Mouse (Mus musculus): ENCODE data around the gene Sh2d3c. TPM values are rescaled to one million over a fixed set of nuclear protein-coding genes. Genes with fewer than 3 reads are reported as not detected.

The Sh2d3c gene
- total and polyA plus RNA-seq, 3 experiments = 4.8 to 25.8 (median 11.1) TPM

- no peak for TF ChIP-seq TCF12 (IDR thresholded peaks at IDR 0.05; ENCODE audit: low read depth, low read length)
- TF ChIP-seq ZMIZ1 (IDR thresholded peaks at IDR 0.05; ENCODE audit: low read depth, low read length) = no peak
- TF ChIP-seq EP300 (IDR thresholded peaks at IDR 0.05; ENCODE audit: low read length) = no peak
- TF ChIP-seq MAFK (IDR thresholded peaks at IDR 0.05; ENCODE audit: insufficient replicate concordance, low read length) = no peak
- TF ChIP-seq GABPA (IDR thresholded peaks at IDR 0.05; ENCODE audit: insufficient replicate concordance, low read depth, low read length) = no peak
- TF ChIP-seq SIN3A (IDR thresholded peaks at IDR 0.05; ENCODE audit: low read length) = no peak
- in situ Hi-C loops (cut with MboI; ENCODE audit: low pct_ligation_motif_present, low pct_unique_long_range_greater_than_20kb, low sequenced_read_pairs) = loop anchor here (5.0 to 10.0 kb wide), 2 partner anchors 73 to 155 kb away; no protein-coding TSS in a partner anchor
- no peak overlapping the region for H3K4me3 ChIP-seq (replicated peaks in 1 of 3; ENCODE audit: low read depth in 2 of 3, low read length in 2 of 3, poor library complexity in 1 of 3)
- H3K36me3 ChIP-seq (replicated peaks in 1 of 2; ENCODE audit: control insufficient read depth in 1 of 2, insufficient read depth in 1 of 2, low read length in 1 of 2) = peaks cover 0 to 23% of the 10 kb centered on the region in 2 experiments
- H3K4me2 ChIP-seq (ENCODE audit: insufficient read depth, low read depth, poor library complexity, severe bottlenecking) = no peak overlapping the region
- H3K27ac ChIP-seq (ENCODE audit: insufficient read depth, low read depth) = no peak overlapping the region
- H3K9me3 ChIP-seq (replicated peaks; ENCODE audit: low read length) = no peaks in the 10 kb centered on the region
- no peak overlapping the region for H3K9ac ChIP-seq (ENCODE audit: insufficient read depth, low read depth)
- H3K4me1 ChIP-seq (ENCODE audit: control insufficient read depth in 1 of 2, insufficient read depth in 2 of 2) = peaks cover 6 to 43% of the 10 kb centered on the region in 2 experiments
- H3K27me3 ChIP-seq (replicated peaks) = no peaks in the 10 kb centered on the region
- no peak for DNase-seq (ENCODE audit: extremely low read depth)
- H3K79me2 ChIP-seq (replicated peaks; ENCODE audit: control insufficient read depth, extremely low read depth, insufficient read depth, poor library complexity, severe bottlenecking) = no peaks in the 10 kb centered on the region
- dilution Hi-C loops (cut with MboI; ENCODE audit: extremely low pct_ligation_motif_present, extremely low pct_unique_long_range_greater_than_20kb, low sequenced_read_pairs) = no loop called here
Measured at GRCm38 (mm10) chr2:32779714-32780113, 58.9 kb downstream of the Sh2d3c start.

DNA sequence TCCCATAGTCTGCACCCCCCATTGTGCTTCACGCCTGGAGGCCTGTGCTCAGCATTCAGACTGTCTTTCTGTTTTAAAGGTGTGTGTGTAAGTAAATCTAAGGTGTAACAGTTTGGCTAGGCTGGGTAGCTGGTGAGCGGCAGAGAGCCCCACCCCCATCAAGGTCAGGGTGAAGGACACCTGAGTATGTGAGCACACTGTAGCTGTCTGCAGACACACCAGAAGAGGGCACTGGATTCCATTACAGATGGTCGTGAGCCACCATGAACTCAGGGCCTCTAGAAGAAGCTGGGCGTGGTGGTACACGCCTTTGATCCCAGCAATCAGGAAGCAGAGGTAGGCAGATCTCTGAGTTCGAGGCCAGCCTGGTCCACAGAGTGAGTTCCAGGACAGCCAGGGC is 60.9 kb downstream of the Sh2d3c start:
- Histone ChIP-seq H3K4me1 (ENCODE audit: control insufficient read depth in 1 of 2, insufficient read depth in 2 of 2) (peaks cover 0 to 38% of the 10 kb centered on the region in 2 experiments; a peak in 2 of 4 replicates), H3K79me2 (replicated peaks; ENCODE audit: control insufficient read depth, extremely low read depth, insufficient read depth, poor library complexity, severe bottlenecking) (no peaks in the 10 kb centered on the region)
- in situ Hi-C loops (cut with MboI; ENCODE audit: low pct_ligation_motif_present, low pct_unique_long_range_greater_than_20kb, low sequenced_read_pairs) = no loop called here

GRCm38 (mm10) chr2:32784048-32784681 is 63.3 kb downstream of the Sh2d3c start, which contains the start of gene Cfap157:
TSS of gene Cfap157 (minus strand) at chr2:32784428.
- H3K4me2 ChIP-seq (ENCODE audit: insufficient read depth, low read depth, poor library complexity, severe bottlenecking) = no peak within 1 kb of the TSS
- H3K4me3 ChIP-seq (replicated peaks in 1 of 3; ENCODE audit: low read depth in 2 of 3, low read length in 2 of 3, poor library complexity in 1 of 3) = no peak within 1 kb of the TSS
- dilution Hi-C loops (cut with MboI; ENCODE audit: extremely low pct_ligation_motif_present, extremely low pct_unique_long_range_greater_than_20kb, low sequenced_read_pairs) = no loop called here
- in situ Hi-C loops (cut with MboI; ENCODE audit: low pct_ligation_motif_present, low pct_unique_long_range_greater_than_20kb, low sequenced_read_pairs) = no loop called here
- no peak for DNase-seq (ENCODE audit: extremely low read depth)
- peaks cover 0 to 38% of the 10 kb centered on the region in 2 experiments; a peak in 2 of 4 replicates for H3K4me1 ChIP-seq (ENCODE audit: control insufficient read depth in 1 of 2, insufficient read depth in 2 of 2)
- H3K27me3 ChIP-seq (replicated peaks) = no peaks in the 10 kb centered on the region
- no peaks in the 10 kb centered on the region for H3K9me3 ChIP-seq (replicated peaks; ENCODE audit: low read length)
- no peak within 1 kb of the TSS for H3K9ac ChIP-seq (ENCODE audit: insufficient read depth, low read depth)
- peaks cover 0 to 9% of the 10 kb centered on the region in 2 experiments for H3K36me3 ChIP-seq (replicated peaks in 1 of 2; ENCODE audit: control insufficient read depth in 1 of 2, insufficient read depth in 1 of 2, low read length in 1 of 2)
- H3K27ac ChIP-seq (ENCODE audit: insufficient read depth, low read depth) = no peak within 1 kb of the TSS
- H3K79me2 ChIP-seq (replicated peaks; ENCODE audit: control insufficient read depth, extremely low read depth, insufficient read depth, poor library complexity, severe bottlenecking) = no peaks in the 10 kb centered on the region
- no peak for TF ChIP-seq MXI1 (IDR thresholded peaks at IDR 0.05; ENCODE audit: low read depth, low read length)
- TF ChIP-seq CTCF (conservative IDR thresholded peaks at IDR 0.05 in 1 of 2, IDR thresholded peaks at IDR 0.05 in 1 of 2; ENCODE audit: low read depth in 2 of 2, low read length in 2 of 2) = no peak
- TF ChIP-seq EP300 (IDR thresholded peaks at IDR 0.05; ENCODE audit: low read length) = no peak

More for the DNA sequence above, 60.9 kb downstream of the Sh2d3c start:
- no peaks in the 10 kb centered on the region for H3K27me3 ChIP-seq (replicated peaks)
- no peak overlapping the region for H3K4me3 ChIP-seq (replicated peaks in 1 of 3; ENCODE audit: low read depth in 2 of 3, low read length in 2 of 3, poor library complexity in 1 of 3)
- dilution Hi-C loops (cut with MboI; ENCODE audit: extremely low pct_ligation_motif_present, extremely low pct_unique_long_range_greater_than_20kb, low sequenced_read_pairs) = no loop called here
- H3K36me3 ChIP-seq (replicated peaks in 1 of 2; ENCODE audit: control insufficient read depth in 1 of 2, insufficient read depth in 1 of 2, low read length in 1 of 2) = peaks cover 0 to 23% of the 10 kb centered on the region in 2 experiments
- no peak for DNase-seq (ENCODE audit: extremely low read depth)
- TF ChIP-seq IRF4 (IDR thresholded peaks at IDR 0.05; ENCODE audit: low read depth, low read length) (no peak), POLR2A (IDR thresholded peaks at IDR 0.05; ENCODE audit: low read depth, low read length) (no peak), CTCF (conservative IDR thresholded peaks at IDR 0.05 in 1 of 2, IDR thresholded peaks at IDR 0.05 in 1 of 2; ENCODE audit: low read depth in 2 of 2, low read length in 2 of 2) (0 out of 4 replicates have a peak, but pooled peaks of 1 of the 2 experiments have one; percentile 0)
- no peak overlapping the region for H3K27ac ChIP-seq (ENCODE audit: insufficient read depth, low read depth)
- no peak overlapping the region for H3K9ac ChIP-seq (ENCODE audit: insufficient read depth, low read depth)
- no peak overlapping the region for H3K4me2 ChIP-seq (ENCODE audit: insufficient read depth, low read depth, poor library complexity, severe bottlenecking)
- no peaks in the 10 kb centered on the region for H3K9me3 ChIP-seq (replicated peaks; ENCODE audit: low read length)
